Mouse (Mus musculus) hindbrain, embryonic 11.5 days (tissue): ENCODE measurements around the gene Gatd1. TPM values are rescaled to one million over a fixed set of nuclear protein-coding genes. Genes with fewer than 3 reads are reported as not detected.

Source experiments
- ATAC-seq: fragments of 200-750 bp; cut with Nextera tagmentation; 2 replicates; pipeline ENCODE4 v1.8.0; 2017; ENCODE audit warnings: mild to moderate bottlenecking, moderate TSS enrichment, moderate library complexity; ENCODE audit not compliant: low FRiP score
- DNase-seq: peaks from one replicate; pipeline ENCODE4 v3.0.0-alpha.2; 2015; ENCODE audit warnings: low spot score
- H3K27ac ChIP-seq: fragments of 300-500 bp; sonication (generic); 2 replicates; pipeline ENCODE4 v1.5.1; 2014; ENCODE audit warnings: mild to moderate bottlenecking, low read depth, low read length
- H3K27me3 ChIP-seq: fragments of 300-500 bp; sonication (generic); 2 replicates; pipeline ENCODE4 v1.6.1; 2014; ENCODE audit warnings: mild to moderate bottlenecking, low read length, moderate library complexity, mixed read lengths; ENCODE audit not compliant: control insufficient read depth, insufficient read depth
- H3K36me3 ChIP-seq: fragments of 300-500 bp; sonication (generic); 2 replicates; pipeline ENCODE4 v1.6.1; 2014; ENCODE audit warnings: mild to moderate bottlenecking, low read length, moderate library complexity, mixed read lengths; ENCODE audit not compliant: control insufficient read depth, insufficient read depth
- H3K4me1 ChIP-seq: fragments of 300-500 bp; sonication (generic); replicated peaks from 2 replicates; pipeline ENCODE4 v1.6.1; 2014; ENCODE audit warnings: low read length, mixed read lengths; ENCODE audit not compliant: control insufficient read depth, insufficient read depth
- H3K4me2 ChIP-seq: fragments of 300-500 bp; sonication (generic); replicated peaks from 2 replicates; pipeline ENCODE4 v1.6.1; 2014; ENCODE audit warnings: mild to moderate bottlenecking, low read depth, low read length
- H3K4me3 ChIP-seq: fragments of 300-500 bp; sonication (generic); 2 replicates; pipeline ENCODE4 v1.5.1; 2014; ENCODE audit warnings: low read depth, low read length
- H3K9ac ChIP-seq: fragments of 300-500 bp; sonication (generic); 2 replicates; pipeline ENCODE4 v1.6.1; 2014; ENCODE audit warnings: low read depth, low read length
- H3K9me3 ChIP-seq: fragments of 300-500 bp; sonication (generic); 2 replicates; pipeline ENCODE4 v1.6.1; 2016; ENCODE audit warnings: low read length; ENCODE audit not compliant: control insufficient read depth
- WGBS: fragments of 180-500 bp; shearing (Covaris S2); extraction: QIAGEN DNeasy Blood & Tissue Kit; methylation state at CpG from one replicate; pipeline ENCODE4 v1.1.7; 2014; 5-methylcytosine and 5-hydroxymethylcytosine counted together
- polyA plus RNA-seq: library from polyadenylated mRNA; unstranded; fragments of >200 nt; fragmentation: Nextera tagmentation; extraction: Ambion mirVana; gene quantifications from 2 replicates; pipeline ENCODE4 v1.2.1, GENCODE M21; 2014

The Gatd1 gene
- polyA plus RNA-seq, 1 experiment from 2014 or later = 48.1 TPM

- no peak for ATAC-seq
- no peak for DNase-seq
- peaks cover 23% of the 10 kb centered on the region for H3K4me1 ChIP-seq
- H3K4me3 ChIP-seq = no peak overlapping the region
- no peak overlapping the region for H3K4me2 ChIP-seq
- no peaks in the 10 kb centered on the region for H3K27me3 ChIP-seq
- H3K9me3 ChIP-seq = no peaks in the 10 kb centered on the region
- WGBS = 91% methylated on average over 12 of the region's 12 CpGs
- H3K9ac ChIP-seq = no peak overlapping the region
- no peaks in the 10 kb centered on the region for H3K36me3 ChIP-seq
- H3K27ac ChIP-seq = no peak overlapping the region
Measured at GRCm38 (mm10) chr7:141438201-141438968, 24.4 kb upstream of the Gatd1 start.

DNA sequence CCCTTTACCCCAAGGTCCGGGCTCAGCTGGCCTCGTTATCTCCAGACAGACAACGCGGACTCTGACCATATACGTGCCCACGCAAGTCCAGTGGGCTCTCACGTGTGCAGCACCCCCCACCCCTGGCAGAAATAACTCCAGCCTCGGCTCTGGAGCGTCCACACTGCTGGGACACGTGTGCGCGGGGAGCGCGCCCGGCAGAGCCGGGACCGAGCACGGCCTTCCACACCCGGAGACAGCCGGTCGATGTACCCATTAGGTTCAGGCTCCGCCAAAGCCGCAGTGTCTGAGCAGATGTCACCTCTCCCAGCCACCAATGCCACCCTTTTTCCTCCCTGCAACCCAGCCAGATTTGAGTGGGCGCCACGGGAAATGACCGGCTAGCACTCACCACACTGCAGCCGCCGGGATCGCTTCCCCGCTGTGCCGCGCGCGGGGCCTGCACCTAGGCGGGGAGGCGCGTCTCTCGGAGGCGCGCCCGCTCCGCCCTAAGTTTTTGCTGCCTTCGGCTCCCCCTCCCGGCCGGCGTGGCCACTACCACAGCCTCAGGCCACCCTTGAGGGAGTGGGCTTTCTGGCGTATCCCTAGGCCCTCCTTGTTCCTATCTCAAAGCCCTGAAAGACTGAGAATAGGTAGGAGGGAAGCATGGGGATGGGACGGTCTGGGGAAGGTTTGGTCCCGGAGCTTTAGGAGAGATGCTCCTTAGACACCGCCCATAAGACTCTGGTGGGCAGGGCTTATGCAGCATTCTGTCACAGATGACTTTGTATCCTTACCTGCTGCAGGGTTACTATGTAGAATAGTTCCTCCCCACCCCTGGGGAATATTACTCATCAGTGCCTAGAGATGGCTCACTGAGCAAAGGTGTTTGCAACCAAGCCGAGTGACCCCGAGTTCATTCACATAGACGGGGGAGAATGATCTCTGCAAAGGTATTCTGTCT, 23.5 kb upstream of the Gatd1 start, which contains the start of gene Slc25a22:
Gene Slc25a22 (minus strand): TSS at position 715 of the 943 bp plus-strand sequence.
- H3K4me1 ChIP-seq = peaks cover 18% of the 10 kb centered on the region
- peak within 1 kb of the TSS; percentile 14 for H3K27ac ChIP-seq
- peak within 1 kb of the TSS; percentile 85 for H3K9ac ChIP-seq
- ATAC-seq (peak; percentile 77), DNase-seq (peak; percentile 90)
- H3K27me3 ChIP-seq = no peaks in the 10 kb centered on the region
- H3K36me3 ChIP-seq = 0 out of 2 replicates have a peak, but pooled peaks cover 2% of the 10 kb centered on the region
- H3K4me2 ChIP-seq = peak within 1 kb of the TSS; percentile 92
- WGBS = 5% methylated on average over 53 of the region's 53 CpGs
- peak within 1 kb of the TSS; percentile 53 for H3K4me3 ChIP-seq
- no peaks in the 10 kb centered on the region for H3K9me3 ChIP-seq

- ATAC-seq = no peak
- Histone ChIP-seq H3K4me3 (peak overlapping the region; percentile 53), H3K9me3 (no peaks in the 10 kb centered on the region), H3K4me2 (peak overlapping the region; percentile 92), H3K9ac (peak overlapping the region; percentile 85; the same call in 1 of the 2 replicates), H3K27ac (peak overlapping the region; percentile 14), H3K27me3 (no peaks in the 10 kb centered on the region), H3K36me3 (0 out of 2 replicates have a peak, but pooled peaks cover 3% of the 10 kb centered on the region), H3K4me1 (peaks cover 18% of the 10 kb centered on the region)
- DNase-seq = no peak
- WGBS = 61% methylated on average over 2 of the region's 2 CpGs
Measured at GRCm38 (mm10) chr7:141436523-141436892, 22.6 kb upstream of the Gatd1 start.

DNA sequence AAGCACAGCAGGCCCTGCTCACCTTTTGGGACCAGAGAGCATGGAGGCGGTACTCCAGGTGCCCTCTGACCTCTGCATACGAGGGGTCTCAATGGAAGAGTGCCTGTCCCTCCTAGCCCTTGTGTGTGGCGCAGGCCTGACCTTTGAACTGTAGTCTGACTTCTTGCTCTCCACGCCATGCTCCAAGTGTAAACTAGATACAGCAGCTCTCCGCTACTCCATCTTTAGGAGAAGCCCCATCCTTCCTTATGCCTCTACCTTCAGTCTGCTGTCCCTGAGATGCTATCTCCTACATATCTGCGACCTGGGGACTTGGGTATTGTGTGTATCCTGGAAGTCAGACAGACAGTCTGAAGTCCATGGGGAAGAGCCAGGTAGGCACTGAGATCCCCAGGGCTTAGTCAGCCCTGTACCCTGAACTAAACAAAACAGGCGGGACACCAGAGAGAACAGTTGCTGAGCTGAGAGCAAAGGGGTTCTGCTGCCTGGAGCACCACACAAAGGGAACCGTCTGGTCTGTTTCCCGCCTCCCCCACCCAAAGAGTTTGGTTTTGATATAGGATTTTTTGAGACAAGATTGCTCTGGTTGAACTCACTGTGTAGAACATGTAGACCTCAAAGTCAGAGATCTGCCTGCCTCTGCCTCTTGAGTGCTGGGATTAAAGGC, 22.1 kb upstream of the Gatd1 start:
- 0 out of 2 replicates have a peak overlapping the region, but pooled peaks have one; percentile 74 for H3K27ac ChIP-seq
- WGBS = 68% methylated on average over 9 of the region's 9 CpGs
- H3K36me3 ChIP-seq = 0 out of 2 replicates have a peak, but pooled peaks cover 5% of the 10 kb centered on the region
- H3K4me2 ChIP-seq = peak overlapping the region; percentile 18; the same call in 1 of the 2 replicates
- DNase-seq (no peak), ATAC-seq (no peak)
- no peaks in the 10 kb centered on the region for H3K27me3 ChIP-seq
- H3K9me3 ChIP-seq = no peaks in the 10 kb centered on the region
- no peak overlapping the region for H3K9ac ChIP-seq
- H3K4me3 ChIP-seq = no peak overlapping the region
- peaks cover 18% of the 10 kb centered on the region for H3K4me1 ChIP-seq

DNA sequence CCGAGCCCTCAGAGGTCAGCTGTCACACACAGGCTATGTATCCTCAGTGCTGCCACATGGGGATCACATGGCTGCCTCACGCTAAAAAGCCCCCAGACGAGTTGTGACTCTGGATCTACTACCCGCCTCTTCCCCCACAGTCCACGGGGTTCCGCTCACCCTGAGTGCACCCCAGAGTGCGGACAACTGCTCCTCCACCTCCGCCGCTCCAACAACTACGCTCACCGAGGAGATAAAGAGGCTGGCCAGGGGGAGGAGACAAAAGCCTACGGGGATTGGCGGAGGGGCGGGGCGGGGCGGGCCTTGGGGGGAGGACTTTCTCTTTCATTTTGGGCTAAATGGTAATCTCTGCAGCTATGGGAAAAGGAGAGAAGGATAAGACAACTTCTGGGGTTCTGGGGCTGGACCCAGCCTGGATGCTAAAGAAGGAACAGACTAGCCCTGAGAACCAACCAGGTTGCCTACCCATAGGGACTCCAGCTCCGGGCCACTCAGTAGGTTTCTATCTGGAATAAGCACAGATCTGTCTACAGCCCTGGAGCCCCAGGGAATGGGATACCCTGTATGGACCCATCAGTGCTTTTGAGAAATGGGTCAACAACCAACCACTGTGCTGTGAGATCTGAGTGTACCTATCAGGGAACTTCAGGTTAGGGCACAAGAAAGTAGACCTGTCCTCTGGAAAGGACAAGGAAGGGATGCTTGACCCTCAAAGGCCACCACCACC, 21.4 kb upstream of the Gatd1 start:
- peak overlapping the region; percentile 51 for H3K4me2 ChIP-seq
- peak; percentile 22; the same call in 1 of the 2 replicates for ATAC-seq
- peaks cover 18% of the 10 kb centered on the region for H3K4me1 ChIP-seq
- H3K9me3 ChIP-seq = no peaks in the 10 kb centered on the region
- peak; percentile 56 for DNase-seq
- H3K36me3 ChIP-seq = 0 out of 2 replicates have a peak, but pooled peaks cover 5% of the 10 kb centered on the region
- peak overlapping the region; percentile 47 for H3K4me3 ChIP-seq
- H3K27me3 ChIP-seq = no peaks in the 10 kb centered on the region
- H3K9ac ChIP-seq = peak overlapping the region; percentile 67
- H3K27ac ChIP-seq = peak overlapping the region; percentile 74
- WGBS = 6% methylated on average over 16 of the region's 17 CpGs

- Histone ChIP-seq H3K4me1 (peaks cover 18% of the 10 kb centered on the region), H3K4me2 (peak overlapping the region; percentile 51), H3K4me3 (peak overlapping the region; percentile 47), H3K9me3 (no peaks in the 10 kb centered on the region), H3K27ac (peak overlapping the region; percentile 74), H3K9ac (peak overlapping the region; percentile 67), H3K27me3 (no peaks in the 10 kb centered on the region), H3K36me3 (0 out of 2 replicates have a peak, but pooled peaks cover 5% of the 10 kb centered on the region)
- DNase-seq (peak; percentile 70), ATAC-seq (no peak)
- WGBS = 13% methylated on average over 8 of the region's 8 CpGs
Measured at GRCm38 (mm10) chr7:141434464-141434863, 20.5 kb upstream of the Gatd1 start.

GRCm38 (mm10) chr7:141433517-141434400, 19.8 kb upstream of the Gatd1 start:
- Histone ChIP-seq H3K4me2 (peak overlapping the region; percentile 51), H3K27ac (peak overlapping the region; percentile 74; the same call in 1 of the 2 replicates), H3K4me3 (peak overlapping the region; percentile 47), H3K27me3 (no peaks in the 10 kb centered on the region), H3K36me3 (0 out of 2 replicates have a peak, but pooled peaks cover 5% of the 10 kb centered on the region), H3K4me1 (peaks cover 18% of the 10 kb centered on the region), H3K9ac (peak overlapping the region; percentile 67), H3K9me3 (no peaks in the 10 kb centered on the region)
- ATAC-seq = no peak
- WGBS = 77% methylated on average over 15 of the region's 15 CpGs
- no peak for DNase-seq
